Mouse (Mus musculus) left cerebral cortex, postnatal 14 days (tissue): ENCODE data around the gene 9130230L23Rik. TPM values are rescaled to one million over a fixed set of nuclear protein-coding genes. Genes with fewer than 3 reads are reported as not detected.
"Not testable (repeated sequence)": the region's sequence is repeated elsewhere in the genome, so short reads cannot be mapped to it uniquely, and the experiment has no call there.

Experiments used
- DNase-seq, 2 experiments: peaks; one replicate each; pipeline ENCODE4 v3.0.0; 2021 to 2022; ENCODE audit warnings: low spot score in 2 of 2, mixed read lengths in 1 of 2
- intact Hi-C: fragments of 180-260 bp; cut with DNase I; formaldehyde crosslinking; loops from one replicate; pipeline ENCODE4 v1.15.1; 2025
- total RNA-seq, 2 experiments: library from RNA; stranded (reverse); gene quantifications; 2 replicates each; pipeline ENCODE4 v1.2.3; 2021

The 9130230L23Rik gene
- total RNA-seq, 2 experiments from 2014 or later, result not detected

DNA sequence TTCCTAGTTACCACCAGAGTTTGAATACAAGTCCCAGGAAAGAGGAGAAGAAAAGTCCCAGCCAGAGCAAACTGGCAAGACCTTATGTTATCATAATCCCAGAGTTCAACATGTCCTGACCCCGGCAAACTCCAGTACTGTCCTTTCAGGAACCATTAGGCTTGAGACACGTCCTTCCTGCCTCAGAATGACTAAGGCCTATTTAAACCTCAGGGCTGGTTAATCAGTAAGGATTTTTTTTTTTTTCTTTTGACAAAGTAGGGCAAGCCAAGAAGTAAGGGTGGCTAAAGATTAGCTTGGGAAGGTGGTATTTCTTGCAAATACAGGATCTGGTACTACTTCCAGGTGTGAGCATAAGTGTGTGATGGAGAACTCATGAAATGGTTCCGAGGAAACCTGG is 9.9 kb upstream of the 9130230L23Rik start:
- intact Hi-C loops, result no loop called here
- DNase-seq, result no peak

GRCm38 (mm10) chr5:66008245-66008967 is 4.3 kb upstream of the 9130230L23Rik start:
- intact Hi-C loops, result no loop called here
- DNase-seq, result no peak

GRCm38 (mm10) chr5:66005041-66005678 is 1.1 kb upstream of the 9130230L23Rik start:
- intact Hi-C loops, result no loop called here

DNA sequence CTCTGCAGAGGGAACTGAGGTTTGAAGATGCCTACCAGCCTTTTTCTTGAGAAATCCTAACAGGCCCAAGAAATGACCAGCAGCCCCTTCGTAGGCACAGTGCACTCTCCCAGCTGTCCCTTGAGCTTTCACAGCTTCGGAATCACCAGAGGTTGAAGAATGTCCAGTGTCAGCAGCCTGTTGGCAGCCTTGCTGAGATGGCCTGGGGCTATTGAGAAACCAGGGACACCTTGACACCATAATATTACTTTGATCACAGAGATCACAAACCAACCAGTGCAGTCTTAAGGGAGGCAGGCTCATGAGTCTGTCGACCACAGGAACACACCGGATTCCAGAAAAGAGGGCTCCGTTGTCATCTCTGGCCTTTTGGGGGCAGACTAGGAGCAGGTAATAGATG is 2.9 kb downstream of the 9130230L23Rik start:
- DNase-seq, result no peak
- intact Hi-C loops, result no loop called here

More at GRCm38 (mm10) chr5:66005041-66005678, 1.1 kb upstream of the 9130230L23Rik start:
- DNase-seq, result no peak

DNA sequence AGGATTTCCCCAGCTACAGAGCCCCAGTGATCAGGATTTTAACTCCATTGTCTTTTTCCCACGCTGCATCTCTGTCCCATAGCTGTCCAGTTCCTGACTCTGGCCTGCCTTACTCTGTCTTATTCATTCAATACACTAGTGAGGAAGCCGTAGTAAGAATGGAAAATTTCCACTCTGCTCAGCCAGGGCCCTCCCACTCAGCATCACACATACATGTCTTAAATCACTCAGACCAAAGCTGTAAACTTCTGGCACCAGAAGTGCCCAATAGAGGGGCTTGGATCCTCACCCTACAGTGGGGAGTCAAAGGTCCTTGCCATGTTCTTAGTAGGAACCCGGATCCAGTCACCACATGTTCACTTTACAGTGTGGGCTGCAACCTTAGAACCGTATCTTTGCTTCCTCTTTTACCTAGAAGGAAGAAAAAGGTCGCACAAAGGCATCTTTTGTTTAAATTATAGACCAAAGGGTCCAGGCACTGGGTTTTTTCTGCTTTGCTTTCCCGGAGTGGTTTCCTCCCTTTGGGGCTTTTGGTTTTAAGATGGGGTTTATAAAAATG is 3.4 kb downstream of the 9130230L23Rik start:
- DNase-seq, result no peak
- intact Hi-C loops, result no loop called here

DNA sequence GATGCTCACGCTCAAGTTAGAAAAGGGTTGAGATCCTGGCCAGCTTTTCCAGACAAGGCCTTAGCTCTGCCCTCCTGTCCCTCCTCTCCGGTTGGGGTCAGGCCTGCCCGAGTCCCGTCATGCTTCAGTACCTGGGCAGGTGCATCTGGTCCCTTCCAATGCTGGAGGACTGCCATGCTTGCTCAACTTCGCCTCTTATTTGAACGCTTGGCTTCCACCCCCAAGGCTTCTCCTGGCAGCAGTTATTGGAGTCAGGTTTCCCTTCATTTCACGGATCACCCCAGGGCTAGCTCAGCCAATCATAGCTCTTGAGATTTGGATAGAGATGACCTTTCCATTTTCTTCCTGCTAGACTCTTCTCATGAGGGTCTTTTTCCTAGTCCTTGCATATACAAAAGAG is 4.0 kb downstream of the 9130230L23Rik start:
- intact Hi-C loops, result no loop called here
- DNase-seq, result no peak

DNA sequence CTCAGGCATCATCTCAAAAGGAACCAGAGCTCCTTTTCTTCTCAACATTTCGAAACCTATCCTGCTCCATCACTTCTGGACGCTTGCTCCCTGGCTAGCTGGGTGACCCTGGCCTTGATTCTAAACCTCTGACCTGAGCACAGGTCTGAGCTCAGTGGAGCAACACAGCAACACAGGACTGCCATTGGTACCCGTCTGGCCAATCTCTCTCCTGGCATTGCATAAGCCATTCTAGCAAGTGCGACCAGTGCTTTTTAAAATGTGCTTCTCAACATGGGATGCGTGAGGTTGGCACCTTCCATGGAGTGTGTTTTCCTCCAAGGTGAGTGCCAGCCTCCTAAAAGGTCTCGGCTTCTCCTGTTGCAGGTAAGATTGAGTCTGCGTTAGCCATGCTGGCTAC is 5.0 kb downstream of the 9130230L23Rik start:
- no peak for DNase-seq
- intact Hi-C loops, result no loop called here

DNA sequence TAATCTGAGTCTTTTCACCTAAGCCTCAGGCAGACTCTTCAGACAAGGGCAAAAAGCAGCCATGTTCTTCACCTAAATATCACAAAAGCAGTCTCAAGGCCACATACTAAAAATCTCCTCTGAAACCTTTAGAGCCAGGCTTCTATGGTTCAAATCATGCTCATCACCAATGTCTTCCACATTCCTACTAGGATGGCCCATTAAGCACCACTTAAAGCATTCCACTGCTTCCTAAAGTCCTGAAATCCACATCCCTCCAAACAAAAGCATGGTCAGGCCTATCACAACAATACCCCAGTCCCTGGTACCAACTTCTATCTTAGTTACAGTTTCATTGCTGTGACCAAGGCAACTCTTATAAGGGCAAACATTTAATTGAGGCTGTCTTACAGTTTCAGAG is 6.3 kb downstream of the 9130230L23Rik start:
- intact Hi-C loops, result no loop called here
- DNase-seq, result no peak

- intact Hi-C loops, result no loop called here
- DNase-seq, result no peak
Observed at GRCm38 (mm10) chr5:65994643-65995042, 9.4 kb downstream of the 9130230L23Rik start.

DNA sequence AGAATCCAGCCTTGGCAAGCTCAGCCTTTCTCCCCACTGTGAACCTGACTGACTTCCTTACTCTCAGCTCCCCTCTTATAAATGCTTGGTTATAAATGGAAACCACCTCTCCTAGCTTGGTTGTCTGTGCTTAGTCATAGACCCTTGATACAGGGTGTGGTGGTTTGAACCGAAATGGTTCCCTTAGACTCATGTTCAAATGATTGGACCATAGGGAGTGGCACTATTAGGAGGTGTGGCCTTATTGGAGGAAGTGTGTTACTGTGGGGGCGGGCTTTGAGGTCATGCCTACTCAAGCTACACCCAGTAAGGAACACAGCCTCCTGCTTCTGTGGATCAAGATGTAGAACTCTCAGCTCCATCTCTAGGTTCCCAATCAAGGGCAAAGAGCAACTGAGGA is 12.9 kb downstream of the 9130230L23Rik start:
- intact Hi-C loops, result no loop called here
- no peak for DNase-seq

GRCm38 (mm10) chr5:65987004-65987403 is 17.1 kb downstream of the 9130230L23Rik start:
- DNase-seq, intact Hi-C loops: not testable (repeated sequence)

DNA sequence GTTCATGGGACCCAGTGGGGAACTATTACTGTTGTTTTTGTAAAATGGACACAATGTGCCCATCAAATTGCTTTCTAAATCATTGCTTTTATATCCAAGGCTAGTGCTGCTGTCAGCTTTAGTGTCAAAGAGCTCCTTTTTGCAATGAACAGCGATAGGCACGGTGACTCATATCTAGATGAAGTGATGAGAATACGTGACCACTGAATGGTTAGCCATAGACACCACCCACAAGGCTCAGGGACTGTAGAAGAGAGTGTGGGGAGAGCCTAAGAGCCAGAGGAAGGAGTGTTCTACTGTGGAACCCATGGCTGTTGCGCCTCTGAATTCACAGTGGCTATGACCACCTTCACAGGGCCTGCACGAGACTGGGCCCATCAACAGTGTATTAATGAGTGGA is 17.7 kb downstream of the 9130230L23Rik start:
- no peak for DNase-seq
- intact Hi-C loops, result no loop called here

- DNase-seq, result no peak
- intact Hi-C loops, result no loop called here
Observed at GRCm38 (mm10) chr5:65975731-65976130, 28.4 kb downstream of the 9130230L23Rik start.

DNA sequence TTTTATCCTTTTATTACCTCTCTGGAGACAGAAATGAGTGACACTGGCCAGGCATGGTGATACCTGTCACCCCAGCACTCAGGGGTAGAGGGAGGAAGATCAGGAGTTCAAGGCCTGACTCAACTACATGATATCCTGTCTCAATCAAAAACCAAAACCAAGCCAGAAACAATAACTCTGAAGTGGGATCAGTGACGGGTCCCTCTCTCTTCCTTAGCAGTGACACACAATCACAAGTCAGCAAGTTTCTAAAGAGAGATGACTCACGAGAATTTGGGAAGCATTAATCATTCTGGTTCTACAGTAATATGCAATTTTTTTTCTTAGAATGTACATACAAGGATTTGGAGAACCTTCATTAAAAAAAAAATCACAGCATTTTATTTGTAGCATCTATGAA is 30.9 kb downstream of the 9130230L23Rik start:
- intact Hi-C loops, result no loop called here

DNA sequence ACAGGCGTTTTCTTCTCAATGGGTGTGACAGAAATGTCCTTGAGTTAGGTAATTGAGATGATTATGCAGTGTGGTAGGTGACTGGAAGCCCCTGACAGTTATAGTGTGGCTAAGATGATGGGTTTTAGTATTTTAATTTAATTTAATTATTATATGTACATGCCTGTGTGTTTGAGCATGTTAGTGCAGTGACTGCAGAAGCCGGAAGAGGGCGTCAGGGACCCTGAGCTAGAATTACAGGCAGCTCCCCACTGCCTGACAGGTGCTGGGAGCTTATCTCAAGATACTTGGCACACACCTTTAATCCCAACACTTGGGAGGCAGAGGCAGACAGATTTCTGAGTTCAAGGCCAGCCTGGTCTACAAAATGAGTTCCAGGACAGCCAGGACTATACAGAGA is 36.1 kb downstream of the 9130230L23Rik start:
- DNase-seq, result no peak
- intact Hi-C loops, result no loop called here

More for the DNA sequence above, 30.9 kb downstream of the 9130230L23Rik start:
- no peak for DNase-seq

DNA sequence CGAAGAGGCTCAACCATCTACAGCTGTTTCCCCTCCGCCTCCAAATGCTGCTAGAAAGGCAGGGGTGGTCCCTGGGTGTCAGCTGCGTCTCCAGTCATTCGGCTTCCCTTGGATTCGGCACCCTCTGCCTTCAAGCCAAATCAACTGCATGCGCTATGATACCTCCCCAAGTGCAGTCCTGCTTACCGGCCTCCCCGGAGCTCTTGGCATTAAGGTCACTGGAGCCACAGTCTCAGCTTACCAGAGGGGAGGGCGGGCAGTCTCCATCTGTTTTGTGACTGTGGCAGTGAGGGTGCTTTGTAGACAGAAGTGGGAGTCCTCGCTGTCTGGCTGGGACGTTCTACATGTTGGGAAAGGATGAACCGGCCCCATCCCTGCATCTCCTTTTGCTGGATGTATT is 37.0 kb downstream of the 9130230L23Rik start:
- DNase-seq, result no peak
- intact Hi-C loops, result no loop called here

DNA sequence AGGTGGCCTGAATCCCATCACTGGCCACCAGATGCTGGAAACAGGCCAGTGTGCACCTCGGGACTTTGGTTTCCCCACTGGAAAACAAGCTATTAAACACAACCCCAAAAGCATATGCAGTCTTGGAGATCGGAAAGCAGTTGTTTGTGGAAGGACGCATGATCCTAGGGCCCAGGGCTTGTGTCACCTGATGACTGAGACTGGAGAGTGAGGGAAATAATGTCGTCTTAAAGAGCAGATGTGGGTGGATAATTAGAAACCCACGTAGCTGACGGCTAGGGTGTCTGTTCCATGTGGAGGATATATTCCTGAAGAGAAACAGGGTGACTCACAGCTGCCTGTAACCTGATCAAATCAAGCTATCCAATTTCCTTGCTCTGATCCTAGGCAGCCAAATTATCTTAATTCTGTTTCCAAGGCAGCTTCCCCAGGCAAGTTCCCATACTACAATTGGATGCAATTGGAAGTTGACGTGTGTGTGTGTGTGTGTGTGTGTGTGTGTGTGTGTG is 38.3 kb downstream of the 9130230L23Rik start:
- peak in 1 of 2 experiments; percentile 29 for DNase-seq
- intact Hi-C loops, result no loop called here

- intact Hi-C loops, result no loop called here
- DNase-seq, result peak in 1 of 2 experiments; percentile 44
Observed at GRCm38 (mm10) chr5:65963291-65963690, 40.8 kb downstream of the 9130230L23Rik start.

GRCm38 (mm10) chr5:65960597-65960950 is 43.5 kb downstream of the 9130230L23Rik start:
- DNase-seq, result no peak
- intact Hi-C loops, result no loop called here

- intact Hi-C loops, result loop anchor here (5.0 kb wide), 2 partner anchors 133 to 198 kb away; partner anchors contain the start of gene N4bp2
- no peak for DNase-seq
Observed at GRCm38 (mm10) chr5:65959893-65960596, 44.0 kb downstream of the 9130230L23Rik start.
